Mouse (Mus musculus) adrenal gland (tissue): ENCODE data around the gene Rac2.

Source experiments
- intact Hi-C: fragments of 180-260 bp; cut with DNase I; formaldehyde crosslinking; loops from one replicate; pipeline ENCODE4 v1.15.1; 2025

Rac2 gene

DNA sequence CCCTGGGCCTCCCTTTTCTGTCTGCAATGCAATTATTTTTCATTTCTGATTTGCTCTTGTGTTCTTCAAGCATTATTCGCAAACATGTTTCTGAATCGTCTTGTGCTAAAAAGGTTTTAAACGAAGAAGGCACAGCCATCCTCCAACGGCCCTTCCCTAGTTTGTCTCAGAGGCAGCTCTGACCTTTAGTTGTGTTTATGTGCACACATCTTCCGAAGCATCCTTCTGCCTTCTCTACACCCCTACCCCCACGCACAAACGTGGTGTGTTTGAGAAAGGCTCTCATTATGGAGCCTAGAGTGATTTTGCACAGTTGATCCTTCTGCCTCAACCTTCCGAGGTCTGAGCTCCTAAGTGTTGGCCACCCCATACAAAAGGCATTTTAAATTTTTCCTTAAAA is 23.9 kb downstream of the Rac2 start:
- intact Hi-C loops: loop anchor here (10.0 kb wide), 1 partner anchor 194 kb away; no protein-coding TSS in a partner anchor

DNA sequence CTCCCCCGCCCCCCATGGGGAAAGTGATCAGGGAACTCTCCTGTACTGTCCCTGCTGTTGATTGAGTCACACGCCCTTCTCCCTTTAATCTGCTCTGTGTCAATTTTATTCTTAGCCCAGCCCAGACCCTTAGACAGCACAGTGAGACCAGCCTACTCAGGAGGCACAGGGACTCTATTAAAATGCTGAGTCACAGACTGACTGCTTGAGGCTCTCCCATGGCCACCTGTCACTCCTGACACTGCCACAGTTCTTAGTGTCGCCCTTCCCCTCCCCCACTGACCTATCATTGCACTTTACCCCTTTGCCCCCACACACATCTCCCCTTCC is 24.3 kb downstream of the Rac2 start:
- intact Hi-C loops: loop anchor here (10.0 kb wide), 1 partner anchor 194 kb away; no protein-coding TSS in a partner anchor

- intact Hi-C loops: loop anchor here (10.0 kb wide), 1 partner anchor 193 kb away; no protein-coding TSS in a partner anchor
These were observed 24.9 kb downstream of the Rac2 start for GRCm38 (mm10) chr15:78547415-78548335.

GRCm38 (mm10) chr15:78546060-78546459 is 26.5 kb downstream of the Rac2 start:
- intact Hi-C loops: loop anchor here (10.0 kb wide), 1 partner anchor 191 kb away; no protein-coding TSS in a partner anchor

- intact Hi-C loops: loop anchor here (10.0 kb wide), 1 partner anchor 190 kb away; no protein-coding TSS in a partner anchor
These were observed 28.0 kb downstream of the Rac2 start, which contains the start of gene Sstr3 for GRCm38 (mm10) chr15:78544561-78545001. Gene Sstr3 (minus strand): TSS chr15:78544685.

DNA sequence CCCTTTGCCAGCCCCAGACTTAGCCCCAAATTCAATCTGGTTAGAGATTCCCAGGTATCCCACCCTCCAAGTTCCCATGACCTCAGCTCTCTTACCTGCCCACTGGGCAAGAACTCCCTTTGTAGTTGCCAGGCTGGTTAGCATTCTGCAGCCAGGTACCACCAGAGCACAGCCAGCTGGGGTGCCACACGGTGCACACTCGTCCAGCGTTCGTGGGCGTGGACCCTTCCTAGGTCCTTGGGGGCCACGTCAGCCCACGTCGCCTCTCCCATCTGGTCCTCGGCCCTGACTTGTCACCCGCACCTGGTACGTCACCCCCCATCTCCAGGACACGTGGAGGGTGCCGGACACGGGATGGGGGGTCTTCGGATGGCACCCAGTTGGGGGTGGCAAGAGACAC is 28.5 kb downstream of the Rac2 start:
- intact Hi-C loops: loop anchor here (10.0 kb wide), 1 partner anchor 189 kb away; no protein-coding TSS in a partner anchor

DNA sequence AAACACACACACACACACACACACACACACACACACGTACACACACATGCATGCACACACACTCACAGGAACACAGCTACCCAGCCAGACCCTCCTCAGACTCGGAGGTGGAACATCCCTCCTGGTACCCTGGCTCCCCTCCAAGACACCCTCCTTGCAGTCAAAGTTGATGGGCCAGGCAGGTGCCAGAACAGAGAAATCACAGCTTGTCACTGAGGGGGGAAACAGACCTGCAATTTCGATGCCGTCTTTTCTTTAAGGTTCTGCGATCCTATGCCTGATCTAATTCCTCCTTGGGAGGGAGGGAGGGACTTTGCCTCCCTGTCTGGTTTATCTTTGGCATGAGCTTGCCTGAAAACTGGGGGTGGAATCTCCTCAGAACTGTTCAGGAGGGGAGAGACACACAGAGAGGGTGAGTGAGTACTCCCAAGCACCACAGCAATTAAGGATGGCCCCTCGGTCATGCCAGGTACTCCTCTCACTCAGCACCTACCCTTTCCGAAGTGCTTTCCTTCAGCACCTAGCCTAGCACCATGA is 29.7 kb downstream of the Rac2 start:
- intact Hi-C loops: loop anchor here (10.0 kb wide), 1 partner anchor 188 kb away; no protein-coding TSS in a partner anchor

GRCm38 (mm10) chr15:78542098-78542766 is 30.4 kb downstream of the Rac2 start:
- intact Hi-C loops: loop anchor here (10.0 kb wide), 1 partner anchor 187 kb away; no protein-coding TSS in a partner anchor

- intact Hi-C loops: loop anchor here (10.0 kb wide), 1 partner anchor 187 kb away; no protein-coding TSS in a partner anchor
These were observed 31.0 kb downstream of the Rac2 start for GRCm38 (mm10) chr15:78541606-78542005.

- intact Hi-C loops: loop anchor here (10.0 kb wide), 1 partner anchor 186 kb away; no protein-coding TSS in a partner anchor
These were observed 31.5 kb downstream of the Rac2 start for GRCm38 (mm10) chr15:78541036-78541435.

- intact Hi-C loops: no loop called here
These were observed 36.7 kb downstream of the Rac2 start for GRCm38 (mm10) chr15:78535723-78536421.

DNA sequence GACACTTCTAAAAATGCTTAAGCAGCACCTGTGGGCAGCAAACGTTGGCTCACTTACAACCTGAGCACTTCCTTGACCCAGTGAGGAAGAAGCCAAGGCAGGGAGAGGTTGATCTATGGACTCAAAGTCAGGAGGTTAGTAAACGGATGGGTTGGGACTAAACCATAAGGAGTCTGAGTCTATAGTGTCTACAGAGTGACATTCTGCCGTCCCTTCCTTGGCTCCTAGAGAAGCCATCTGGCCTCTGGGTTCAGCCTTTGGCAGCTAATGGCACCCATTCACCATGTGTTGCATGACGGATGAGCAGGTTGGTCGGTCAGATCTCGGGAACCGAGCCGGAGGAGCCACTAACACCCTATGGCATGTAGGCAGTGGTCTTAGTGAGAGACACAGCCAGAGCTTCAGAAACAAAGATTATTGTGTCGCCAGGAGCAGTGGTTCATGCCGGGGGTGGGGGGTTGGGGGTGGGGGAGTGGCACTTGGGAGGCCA is 39.2 kb downstream of the Rac2 start:
- intact Hi-C loops: loop anchor here (2.0 kb wide), 1 partner anchor 87 kb away; no protein-coding TSS in a partner anchor

- intact Hi-C loops: loop anchor here (1.0 to 2.0 kb wide), 2 partner anchors 18 to 86 kb away; no protein-coding TSS in a partner anchor
These were observed 39.8 kb downstream of the Rac2 start for GRCm38 (mm10) chr15:78532566-78533345.

GRCm38 (mm10) chr15:78531901-78532469 is 40.6 kb downstream of the Rac2 start:
- intact Hi-C loops: loop anchor here (1.0 to 2.0 kb wide), 2 partner anchors 18 to 85 kb away; no protein-coding TSS in a partner anchor

DNA sequence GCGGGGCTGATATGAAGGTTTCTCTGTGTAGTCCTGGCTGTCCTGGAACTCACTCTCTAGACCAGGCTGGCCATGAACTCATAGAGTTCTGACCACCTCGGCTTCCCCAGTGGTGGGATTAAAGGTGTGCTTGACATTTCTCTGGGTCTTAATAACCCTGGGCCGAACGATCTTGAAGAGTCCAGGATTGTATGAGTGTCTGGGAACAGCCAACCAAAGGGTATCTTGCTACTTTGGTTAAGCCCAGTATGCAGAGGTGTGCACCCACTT is 41.2 kb downstream of the Rac2 start:
- intact Hi-C loops: no loop called here

- intact Hi-C loops: no loop called here
These were observed 41.7 kb downstream of the Rac2 start, which contains the start of gene C1qtnf6 for GRCm38 (mm10) chr15:78530671-78531450. Gene C1qtnf6 (minus strand): TSS chr15:78531416.

DNA sequence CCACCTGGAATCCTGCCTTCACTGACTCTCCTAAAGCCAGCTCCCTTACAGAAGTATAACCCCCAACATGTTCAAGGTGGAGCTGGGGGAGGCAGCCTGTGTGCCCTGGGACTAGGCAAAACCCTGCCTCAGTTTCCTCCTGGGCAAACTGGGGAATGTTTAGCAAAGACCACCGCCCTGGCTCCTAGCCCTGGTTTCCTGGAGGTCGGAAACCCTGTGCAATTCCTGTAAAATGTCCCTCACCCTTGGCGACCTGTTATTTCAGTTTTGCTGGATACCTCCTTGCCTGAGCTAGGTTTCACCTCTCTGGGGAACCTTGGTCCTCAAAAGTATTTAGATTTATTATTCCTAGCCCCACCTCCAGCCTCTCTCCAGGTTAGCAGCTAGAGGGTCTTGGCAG is 42.4 kb downstream of the Rac2 start:
- intact Hi-C loops: no loop called here

- intact Hi-C loops: no loop called here
These were observed 43.1 kb downstream of the Rac2 start for GRCm38 (mm10) chr15:78529428-78529990.
